Mouse (Mus musculus) limb, embryonic 11.5 days (tissue): ENCODE measurements around the gene Cacna2d2. TPM values are rescaled to one million over a fixed set of nuclear protein-coding genes. Genes with fewer than 3 reads are reported as not detected.
A peak's percentile ranks its signal among the peaks of the same experiment; 100 is the strongest.

Source experiments
- ATAC-seq: fragments of 200-750 bp; cut with Nextera tagmentation; 2 replicates; pipeline ENCODE4 v1.8.0; 2017; ENCODE audit warnings: low read depth; ENCODE audit not compliant: insufficient number of reproducible peaks, low FRiP score, low TSS enrichment
- DNase-seq: peaks from one replicate; pipeline ENCODE4 v3.0.0-alpha.2; 2015; ENCODE audit warnings: low spot score
- H3K27ac ChIP-seq: fragments of 300-500 bp; sonication (generic); replicated peaks from 2 replicates; pipeline ENCODE4 v1.5.1; 2014; ENCODE audit warnings: low read depth, mild to moderate bottlenecking, low read length
- H3K27me3 ChIP-seq: fragments of 300-500 bp; sonication (generic); 2 replicates; pipeline ENCODE4 v1.6.1; 2014; ENCODE audit warnings: mild to moderate bottlenecking, low read length, mixed read lengths; ENCODE audit not compliant: control insufficient read depth, insufficient read depth
- H3K36me3 ChIP-seq: fragments of 300-500 bp; sonication (generic); 2 replicates; pipeline ENCODE4 v1.6.1; 2014; ENCODE audit warnings: mild to moderate bottlenecking, low read length, moderate library complexity, mixed read lengths; ENCODE audit not compliant: control insufficient read depth, insufficient read depth
- H3K4me1 ChIP-seq: fragments of 300-500 bp; sonication (generic); 2 replicates; pipeline ENCODE4 v1.6.1; 2014; ENCODE audit warnings: low read length, mixed read lengths; ENCODE audit not compliant: control insufficient read depth, insufficient read depth
- H3K4me2 ChIP-seq: fragments of 300-500 bp; sonication (generic); 2 replicates; pipeline ENCODE4 v1.6.1; 2014; ENCODE audit warnings: low read depth, mild to moderate bottlenecking, moderate library complexity; ENCODE audit not compliant: severe bottlenecking
- H3K4me3 ChIP-seq: fragments of 300-500 bp; sonication (generic); 2 replicates; pipeline ENCODE4 v1.5.1; 2014; ENCODE audit warnings: low read depth, low read length
- H3K9ac ChIP-seq: fragments of 300-500 bp; sonication (generic); 2 replicates; pipeline ENCODE4 v1.6.1; 2014; ENCODE audit warnings: mild to moderate bottlenecking, low read length
- H3K9me3 ChIP-seq: fragments of 300-500 bp; sonication (generic); 2 replicates; pipeline ENCODE4 v1.6.1; 2016; ENCODE audit warnings: low read length; ENCODE audit not compliant: control insufficient read depth
- WGBS: fragments of 180-500 bp; shearing (Covaris S2); extraction: QIAGEN DNeasy Blood & Tissue Kit; methylation state at CpG from one replicate; pipeline ENCODE4 v1.1.7; 2014; 5-methylcytosine and 5-hydroxymethylcytosine counted together
- polyA plus RNA-seq: library from polyadenylated mRNA; unstranded; fragments of >200 nt; fragmentation: Nextera tagmentation; extraction: Ambion mirVana; gene quantifications from 2 replicates; pipeline ENCODE4 v1.2.1, GENCODE M21; 2014

Cacna2d2 gene
- polyA plus RNA-seq, 1 experiment from 2014 or later: 0.12 TPM

DNA sequence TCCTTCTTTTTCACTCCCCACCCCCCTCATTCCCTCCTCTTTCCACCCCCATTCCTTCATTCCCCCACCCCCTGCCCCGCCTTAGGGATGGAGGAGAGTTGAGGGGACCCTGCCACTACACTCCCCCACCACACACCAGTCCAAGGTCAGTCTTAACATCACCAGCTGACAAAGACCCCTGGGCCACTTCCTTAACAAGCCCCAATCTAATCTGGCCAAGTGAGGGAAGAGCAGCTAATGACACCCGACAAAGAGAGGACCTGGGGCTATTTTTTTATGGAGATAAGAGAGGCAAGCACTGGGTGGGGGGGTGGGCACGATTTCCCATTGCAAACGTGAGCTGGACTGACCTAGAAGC lies 29.3 kb upstream of the Cacna2d2 start:
- H3K36me3 ChIP-seq: no peaks in the 10 kb centered on the region
- 0 out of 2 replicates have a peak, but pooled peaks cover 3% of the 10 kb centered on the region for H3K4me1 ChIP-seq
- H3K9me3 ChIP-seq: no peaks in the 10 kb centered on the region
- H3K27ac ChIP-seq: no peak overlapping the region
- H3K4me2 ChIP-seq: no peak overlapping the region
- DNase-seq (no peak), ATAC-seq (no peak)
- 5% methylated on average over 4 of the region's 4 CpGs for WGBS
- no peak overlapping the region for H3K4me3 ChIP-seq
- no peak overlapping the region for H3K9ac ChIP-seq
- H3K27me3 ChIP-seq: no peaks in the 10 kb centered on the region

DNA sequence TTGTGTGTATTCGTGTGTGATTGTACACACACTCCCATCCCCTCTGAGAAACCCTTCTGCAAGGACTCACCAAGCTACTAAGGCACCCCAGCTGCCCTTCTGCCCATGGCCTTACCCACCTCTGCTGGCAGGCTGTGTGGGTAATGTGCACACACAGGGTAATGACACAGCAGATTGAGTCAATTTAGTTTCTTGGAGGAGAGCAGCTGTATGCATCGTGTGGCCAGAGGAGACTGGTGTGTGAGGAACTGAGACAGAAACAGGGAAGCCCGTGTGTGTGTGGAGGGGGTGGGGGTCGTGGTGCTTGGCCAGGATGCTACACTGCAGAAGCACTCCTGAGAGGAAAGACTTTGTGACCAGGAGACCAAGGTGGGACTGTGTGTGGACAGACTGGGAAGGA lies 27.0 kb upstream of the Cacna2d2 start:
- Histone ChIP-seq H3K27ac (no peak overlapping the region), H3K4me2 (no peak overlapping the region), H3K36me3 (no peaks in the 10 kb centered on the region), H3K9ac (no peak overlapping the region), H3K4me3 (no peak overlapping the region), H3K4me1 (0 out of 2 replicates have a peak, but pooled peaks cover 3% of the 10 kb centered on the region), H3K9me3 (no peaks in the 10 kb centered on the region), H3K27me3 (peaks cover 17% of the 10 kb centered on the region)
- ATAC-seq (no peak), DNase-seq (no peak)
- WGBS: 42% methylated on average over 4 of the region's 4 CpGs

DNA sequence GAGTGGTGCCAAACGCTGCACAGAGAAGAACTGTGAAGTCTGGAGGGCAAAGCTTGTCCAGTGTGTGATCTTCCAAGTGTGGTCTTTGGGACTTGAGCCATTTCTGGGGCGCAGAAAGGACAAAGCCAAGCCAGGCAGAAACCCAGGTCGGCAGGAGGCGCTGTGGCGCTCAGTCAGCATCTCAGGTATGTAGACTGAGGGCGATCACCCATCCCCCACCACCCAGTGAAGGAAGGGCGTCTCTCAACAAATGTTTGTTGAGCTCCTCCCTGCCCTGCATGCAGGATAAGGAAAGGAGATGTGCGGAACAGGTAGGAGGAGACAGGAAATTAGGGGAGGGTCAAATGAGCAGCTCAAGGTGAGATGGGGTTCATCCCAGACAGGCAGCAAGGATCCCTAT lies 24.8 kb upstream of the Cacna2d2 start:
- Histone ChIP-seq H3K9me3 (no peaks in the 10 kb centered on the region), H3K9ac (no peak overlapping the region), H3K4me1 (peaks cover 7% of the 10 kb centered on the region; the same call in 1 of the 2 replicates), H3K36me3 (no peaks in the 10 kb centered on the region), H3K4me3 (no peak overlapping the region), H3K27ac (no peak overlapping the region), H3K4me2 (no peak overlapping the region), H3K27me3 (peaks cover 36% of the 10 kb centered on the region)
- ATAC-seq: no peak
- 5% methylated on average over 8 of the region's 8 CpGs for WGBS
- peak; percentile 56 for DNase-seq

DNA sequence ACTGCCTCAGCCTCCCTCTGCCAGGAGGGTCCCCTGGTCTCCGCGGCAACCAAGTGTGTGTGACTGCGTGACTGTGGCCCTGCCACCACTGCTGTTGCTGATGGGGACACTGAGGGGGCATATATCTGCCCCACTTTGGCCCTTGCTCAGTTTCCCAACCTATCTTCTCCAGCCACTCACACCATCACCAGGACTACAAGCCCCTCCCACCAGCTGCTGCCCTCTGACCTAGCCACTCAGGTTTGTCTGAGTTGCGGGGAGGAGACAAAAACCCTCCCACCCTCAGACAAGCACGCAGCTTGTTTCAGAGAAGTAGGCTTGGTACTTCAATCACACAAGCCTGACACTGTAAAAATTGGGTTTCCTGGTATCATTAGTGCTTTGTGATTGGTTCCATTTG lies 24.0 kb upstream of the Cacna2d2 start:
- Histone ChIP-seq H3K27ac (no peak overlapping the region), H3K9ac (no peak overlapping the region), H3K36me3 (no peaks in the 10 kb centered on the region), H3K9me3 (no peaks in the 10 kb centered on the region), H3K4me2 (no peak overlapping the region), H3K4me1 (peaks cover 7% of the 10 kb centered on the region; the same call in 1 of the 2 replicates), H3K4me3 (no peak overlapping the region), H3K27me3 (peaks cover 44% of the 10 kb centered on the region)
- WGBS: 17% methylated on average over 5 of the region's 5 CpGs
- ATAC-seq (no peak), DNase-seq (no peak)

DNA sequence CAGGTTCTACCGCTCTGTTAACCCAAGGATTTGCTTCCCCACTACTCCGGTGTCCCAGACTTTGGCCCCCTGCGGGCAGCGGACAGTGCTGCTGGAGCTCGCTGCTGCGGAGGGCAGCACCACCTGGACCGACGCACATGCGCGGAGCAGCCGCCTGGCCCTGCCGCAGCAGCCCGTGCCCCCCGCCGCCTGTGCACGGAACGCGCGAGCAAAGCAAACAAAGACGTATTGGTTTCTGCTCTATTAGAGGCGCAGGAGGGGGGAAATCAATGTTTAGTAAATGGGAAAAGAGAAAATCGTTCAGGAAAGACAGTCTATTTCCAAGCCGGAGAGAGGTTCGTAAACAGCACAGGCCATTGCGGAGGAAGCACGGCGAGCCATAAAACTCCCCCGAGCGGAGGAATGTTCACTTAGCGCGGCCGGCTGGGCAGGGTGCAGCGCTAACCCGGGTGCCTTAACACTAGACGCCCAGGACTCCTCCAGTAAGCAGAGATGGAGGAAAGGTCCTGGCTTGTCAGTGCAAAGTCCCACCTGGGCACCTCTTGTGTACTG lies 21.4 kb upstream of the Cacna2d2 start:
- no peak for ATAC-seq
- DNase-seq: peak; percentile 69
- H3K27ac ChIP-seq: no peak overlapping the region
- no peak overlapping the region for H3K9ac ChIP-seq
- peak overlapping the region; percentile 34 for H3K4me3 ChIP-seq
- WGBS: under 1% methylated on average over 35 of the region's 35 CpGs
- H3K4me2 ChIP-seq: peak overlapping the region; percentile 62
- H3K36me3 ChIP-seq: no peaks in the 10 kb centered on the region
- peaks cover 67% of the 10 kb centered on the region for H3K27me3 ChIP-seq
- no peaks in the 10 kb centered on the region for H3K9me3 ChIP-seq
- peaks cover 4% of the 10 kb centered on the region; the same call in 1 of the 2 replicates for H3K4me1 ChIP-seq

DNA sequence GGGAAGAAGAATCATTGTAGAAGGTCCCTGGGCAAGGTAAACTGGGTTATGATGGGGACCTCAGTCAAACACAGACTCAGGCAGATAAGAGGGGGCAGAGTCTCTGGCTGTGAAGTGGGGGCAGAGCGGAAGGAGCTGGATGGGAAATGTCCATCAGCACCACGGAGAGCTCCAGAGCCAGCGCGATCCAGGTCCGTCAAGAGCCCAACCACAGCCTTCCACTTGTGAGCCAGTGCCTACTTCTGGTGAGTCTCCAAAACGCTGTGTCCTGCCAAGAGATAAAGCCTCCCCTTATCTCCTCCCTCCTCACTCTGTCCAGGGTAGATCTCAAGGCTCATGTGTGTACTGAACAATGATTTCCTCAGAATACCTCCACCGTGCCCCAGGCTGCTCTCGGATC lies 17.7 kb upstream of the Cacna2d2 start:
- peaks cover 77% of the 10 kb centered on the region for H3K27me3 ChIP-seq
- no peaks in the 10 kb centered on the region for H3K36me3 ChIP-seq
- no peak overlapping the region for H3K4me2 ChIP-seq
- peak; percentile 79 for DNase-seq
- 9% methylated on average over 8 of the region's 8 CpGs for WGBS
- H3K4me3 ChIP-seq: no peak overlapping the region
- H3K27ac ChIP-seq: no peak overlapping the region
- no peaks in the 10 kb centered on the region for H3K9me3 ChIP-seq
- no peak for ATAC-seq
- H3K9ac ChIP-seq: no peak overlapping the region
- peaks cover 4% of the 10 kb centered on the region; the same call in 1 of the 2 replicates for H3K4me1 ChIP-seq

DNA sequence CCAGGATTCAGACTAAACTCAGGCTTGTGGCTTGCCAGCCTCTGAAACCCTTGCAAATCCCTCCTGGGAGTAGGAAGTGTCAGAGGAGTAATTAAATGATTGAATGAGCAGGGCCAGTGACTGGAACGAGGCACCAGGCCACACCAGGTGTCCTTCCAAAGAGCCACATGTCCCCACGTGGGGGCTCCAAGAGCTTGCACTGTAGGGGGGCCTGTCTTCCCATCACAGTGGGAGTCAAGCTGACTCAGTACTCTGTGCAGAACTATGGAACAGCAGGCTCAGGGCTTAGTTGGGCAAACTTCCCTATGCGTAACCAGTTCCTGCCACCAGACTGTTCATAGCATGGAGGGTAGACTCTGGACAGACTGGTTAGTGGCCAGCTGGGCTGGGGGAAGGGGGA lies 15.0 kb upstream of the Cacna2d2 start:
- ATAC-seq (no peak), DNase-seq (no peak)
- Histone ChIP-seq H3K4me1 (0 out of 2 replicates have a peak, but pooled peaks cover 2% of the 10 kb centered on the region), H3K27me3 (peaks cover 55% of the 10 kb centered on the region), H3K9ac (no peak overlapping the region), H3K36me3 (no peaks in the 10 kb centered on the region), H3K4me2 (no peak overlapping the region), H3K27ac (no peak overlapping the region), H3K9me3 (no peaks in the 10 kb centered on the region), H3K4me3 (no peak overlapping the region)
- 26% methylated on average over 3 of the region's 3 CpGs for WGBS

DNA sequence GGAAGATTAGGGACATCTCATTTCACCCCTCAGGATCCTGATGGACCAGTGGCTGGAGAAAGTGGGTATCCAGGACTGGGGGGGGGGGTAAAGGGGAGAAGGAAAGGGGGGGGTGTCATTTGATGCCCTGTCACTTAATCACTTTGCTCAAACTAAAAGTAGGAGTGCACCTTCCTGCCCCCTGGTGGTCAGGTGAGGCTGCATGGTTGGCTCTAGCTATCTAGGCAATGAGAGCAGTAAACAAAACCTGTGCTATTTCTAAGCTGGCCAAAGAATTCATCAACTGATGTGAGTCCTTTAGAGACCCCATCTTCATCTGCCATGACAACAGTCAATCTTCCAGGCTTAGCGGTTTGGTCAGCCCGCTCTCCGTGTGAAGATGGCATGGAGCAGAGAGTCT lies 12.7 kb upstream of the Cacna2d2 start:
- 0 out of 2 replicates have a peak, but pooled peaks cover 2% of the 10 kb centered on the region for H3K4me1 ChIP-seq
- no peak overlapping the region for H3K4me2 ChIP-seq
- no peak overlapping the region for H3K4me3 ChIP-seq
- H3K27me3 ChIP-seq: peaks cover 35% of the 10 kb centered on the region
- no peaks in the 10 kb centered on the region for H3K9me3 ChIP-seq
- H3K36me3 ChIP-seq: no peaks in the 10 kb centered on the region
- DNase-seq (no peak), ATAC-seq (no peak)
- WGBS: 61% methylated on average over 3 of the region's 3 CpGs
- no peak overlapping the region for H3K27ac ChIP-seq
- no peak overlapping the region for H3K9ac ChIP-seq

DNA sequence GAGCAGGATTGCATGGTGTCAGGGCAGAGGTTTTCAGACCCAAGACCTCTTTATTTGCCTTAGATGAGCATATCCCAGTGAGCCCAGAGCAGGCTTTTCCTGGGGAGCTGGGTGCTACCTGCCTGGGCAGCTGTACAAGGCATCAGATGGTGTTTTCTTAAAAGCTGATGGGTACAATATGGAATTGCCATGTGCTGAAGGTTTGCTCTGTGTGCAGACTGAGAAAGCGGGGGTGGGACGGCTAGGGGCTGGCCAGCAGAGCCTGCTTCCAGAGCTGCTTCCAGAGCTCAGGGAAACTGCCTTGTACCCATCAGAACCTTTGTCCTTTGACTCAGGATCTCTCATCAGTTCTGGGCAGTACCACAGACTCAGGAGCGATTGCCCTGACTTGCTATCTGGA lies 11.7 kb upstream of the Cacna2d2 start:
- no peaks in the 10 kb centered on the region for H3K36me3 ChIP-seq
- H3K9ac ChIP-seq: no peak overlapping the region
- H3K27ac ChIP-seq: no peak overlapping the region
- no peak overlapping the region for H3K4me2 ChIP-seq
- no peak overlapping the region for H3K4me3 ChIP-seq
- 90% methylated on average over 3 of the region's 3 CpGs for WGBS
- no peak for DNase-seq
- H3K27me3 ChIP-seq: peaks cover 25% of the 10 kb centered on the region
- H3K9me3 ChIP-seq: no peaks in the 10 kb centered on the region
- 0 out of 2 replicates have a peak, but pooled peaks cover 2% of the 10 kb centered on the region for H3K4me1 ChIP-seq
- ATAC-seq: no peak
